ENCODE assay signal across 8 mouse cellular contexts in genomic region chr9:54916401-54916800, GRCm38 (mm10). TPM values are rescaled to one million over a fixed set of nuclear protein-coding genes. Genes with fewer than 3 reads are reported as not detected.
A peak's percentile ranks its signal among the peaks of the same experiment; 100 is the strongest.
DNase-seq lines count a peak whose midpoint lies in the region; ATAC-seq and TF ChIP-seq lines count a peak whose summit lies in the region.

No protein-coding gene starts in this region.

- no peak for DNase-seq in lung, postnatal 14 days
- DNase-seq in forebrain, embryonic 11.5 days (ENCODE audit: low spot score): no peak
- DNase-seq in left cerebral cortex, postnatal 14 days (ENCODE audit: low spot score in 2 of 2): no peak
- no peak for DNase-seq in spleen, postnatal 10 days (ENCODE audit: low spot score in 2 of 2)
- DNase-seq in left cerebral cortex, postnatal 36 days (ENCODE audit: low spot score in 2 of 2): no peak

- H3K4me1 ChIP-seq in lung, embryonic 16.5 days (replicated peaks; ENCODE audit: control insufficient read depth, insufficient read depth, low read length): peaks cover 11% of the 10 kb centered on the region
- no peaks in the 10 kb centered on the region; the same call in 1 of the 2 replicates for H3K4me1 ChIP-seq in forebrain, embryonic 11.5 days (replicated peaks; ENCODE audit: control insufficient read depth, insufficient read depth, low read length)
- H3K4me1 ChIP-seq in intestine, postnatal 0 days (replicated peaks; ENCODE audit: control insufficient read depth, insufficient read depth, low read length): peaks cover 3% of the 10 kb centered on the region; the same call in 1 of the 2 replicates
- no peaks in the 10 kb centered on the region for H3K4me1 ChIP-seq in stomach, embryonic 15.5 days

- no peaks in the 10 kb centered on the region for H3K27me3 ChIP-seq in lung, embryonic 16.5 days (ENCODE audit: control insufficient read depth, insufficient read depth, low read depth, low read length)
- no peaks in the 10 kb centered on the region for H3K27me3 ChIP-seq in forebrain, embryonic 11.5 days (ENCODE audit: control insufficient read depth, insufficient read depth, low read length)
- no peaks in the 10 kb centered on the region for H3K27me3 ChIP-seq in intestine, postnatal 0 days (replicated peaks; ENCODE audit: control insufficient read depth, insufficient read depth, low read length)
- no peaks in the 10 kb centered on the region for H3K27me3 ChIP-seq in stomach, embryonic 15.5 days (replicated peaks)

- TF ChIP-seq CTCF in intestine, postnatal 0 days (IDR thresholded peaks at IDR 0.05; ENCODE audit: low read depth): no peak

- 0 out of 2 replicates have a peak, but pooled peaks cover 2% of the 10 kb centered on the region for H3K9me3 ChIP-seq in lung, embryonic 16.5 days (ENCODE audit: control insufficient read depth, low read length)
- H3K9me3 ChIP-seq in forebrain, embryonic 11.5 days (ENCODE audit: control insufficient read depth, low read length): no peaks in the 10 kb centered on the region
- H3K9me3 ChIP-seq in intestine, postnatal 0 days (ENCODE audit: control insufficient read depth): no peaks in the 10 kb centered on the region
- H3K9me3 ChIP-seq in stomach, embryonic 15.5 days: no peaks in the 10 kb centered on the region

- H3K36me3 ChIP-seq in lung, embryonic 16.5 days (ENCODE audit: control insufficient read depth, insufficient read depth, low read length): peaks cover 4% of the 10 kb centered on the region
- H3K36me3 ChIP-seq in forebrain, embryonic 11.5 days (ENCODE audit: control insufficient read depth, insufficient read depth, low read length): no peaks in the 10 kb centered on the region
- peaks cover 3% of the 10 kb centered on the region; the same call in 1 of the 2 replicates for H3K36me3 ChIP-seq in intestine, postnatal 0 days (ENCODE audit: control insufficient read depth, insufficient read depth)
- no peaks in the 10 kb centered on the region for H3K36me3 ChIP-seq in stomach, embryonic 15.5 days

- WGBS in lung, embryonic 16.5 days: 66% methylated on average over 8 of the region's 8 CpGs
- 69% methylated on average over 8 of the region's 8 CpGs for WGBS in forebrain, embryonic 11.5 days
- 71% methylated on average over 8 of the region's 8 CpGs for WGBS in intestine, postnatal 0 days
- 72% methylated on average over 8 of the region's 8 CpGs for WGBS in stomach, embryonic 15.5 days

- H3K4me2 ChIP-seq in lung, embryonic 16.5 days (ENCODE audit: low read depth, low read length): peak overlapping the region; percentile 87
- no peak overlapping the region; the same call in 1 of the 2 replicates for H3K4me2 ChIP-seq in forebrain, embryonic 11.5 days (ENCODE audit: low read depth, low read length, severe bottlenecking)
- H3K4me2 ChIP-seq in intestine, postnatal 0 days (replicated peaks; ENCODE audit: low read depth): peak overlapping the region; percentile 96
- peak overlapping the region; percentile 91 for H3K4me2 ChIP-seq in stomach, embryonic 15.5 days

- H3K4me3 ChIP-seq in lung, embryonic 16.5 days (ENCODE audit: low read length): peak overlapping the region; percentile 75; the same call in 1 of the 2 replicates
- H3K4me3 ChIP-seq in forebrain, embryonic 11.5 days (ENCODE audit: low read depth, low read length): no peak overlapping the region
- H3K4me3 ChIP-seq in intestine, postnatal 0 days (ENCODE audit: low read depth, low read length): no peak overlapping the region
- peak overlapping the region; percentile 64; the same call in 1 of the 2 replicates for H3K4me3 ChIP-seq in stomach, embryonic 15.5 days (replicated peaks)

- no peak overlapping the region for H3K27ac ChIP-seq in lung, embryonic 16.5 days (ENCODE audit: low read length)
- no peak overlapping the region for H3K27ac ChIP-seq in forebrain, embryonic 11.5 days (ENCODE audit: low read depth, low read length)
- H3K27ac ChIP-seq in intestine, postnatal 0 days (ENCODE audit: low read depth, low read length): no peak overlapping the region
- H3K27ac ChIP-seq in stomach, embryonic 15.5 days: no peak overlapping the region

- intact Hi-C loops in left cerebral cortex, postnatal 14 days (cut with DNase I): loop anchor here (5.0 kb wide), 1 partner anchor 36 kb away; the partner anchor contains the start of genes AY074887 and Psma4
- intact Hi-C loops in left cerebral cortex, postnatal 36 days (cut with DNase I): loop anchor here (2.0 kb wide), 1 partner anchor 36 kb away; no protein-coding TSS in a partner anchor

- no peak for ATAC-seq in lung, embryonic 16.5 days (ENCODE audit: low read depth)
- ATAC-seq in forebrain, embryonic 11.5 days (replicated peaks; ENCODE audit: low FRiP score): peak; percentile 21; the same call in 1 of the 2 replicates
- no peak for ATAC-seq in intestine, postnatal 0 days
- ATAC-seq in stomach, embryonic 15.5 days (ENCODE audit: insufficient read depth, low FRiP score, low read depth): no peak

- no peak overlapping the region for H3K9ac ChIP-seq in lung, embryonic 16.5 days (ENCODE audit: low read length)
- H3K9ac ChIP-seq in forebrain, embryonic 11.5 days (ENCODE audit: low read length): no peak overlapping the region
- H3K9ac ChIP-seq in intestine, postnatal 0 days (ENCODE audit: low read depth, low read length): no peak overlapping the region
- no peak overlapping the region for H3K9ac ChIP-seq in stomach, embryonic 15.5 days

RNA-seq across cellular contexts. Expression of gene Hykk, which starts 0.7 kb away (rescaled TPM):
- polyA plus RNA-seq in lung, embryonic 16.5 days (2015; fragmentation: Nextera tagmentation; extraction: Ambion mirVana): 4.2 and 4.7 TPM in 2 replicates
- polyA plus RNA-seq in forebrain, embryonic 11.5 days (2014; fragmentation: Nextera tagmentation; extraction: Ambion mirVana): 4.2 and 4.6 TPM in 2 replicates
- 1.1 and 1.2 TPM in 2 replicates for polyA plus RNA-seq in intestine, postnatal 0 days (2015; fragmentation: Nextera tagmentation; extraction: Ambion mirVana)
- 3.7 and 3.8 TPM in 2 replicates for polyA plus RNA-seq in stomach, embryonic 15.5 days (2015; fragmentation: Nextera tagmentation; extraction: Ambion mirVana)
- 1 to 10 TPM; 1.3 TPM for total RNA-seq in left cerebral cortex, postnatal 14 days (2021)
- 1 to 10 TPM; 1.6 to 2.5 TPM for total RNA-seq in left cerebral cortex, postnatal 36 days (2021)

RNA-seq across cellular contexts. Expression of gene Psma4, which starts 34.2 kb away (rescaled TPM):
- polyA plus RNA-seq in lung, embryonic 16.5 days (2015; fragmentation: Nextera tagmentation; extraction: Ambion mirVana): 253 and 254 TPM in 2 replicates
- 300 and 313 TPM in 2 replicates for polyA plus RNA-seq in forebrain, embryonic 11.5 days (2014; fragmentation: Nextera tagmentation; extraction: Ambion mirVana)
- 239 and 257 TPM in 2 replicates for polyA plus RNA-seq in intestine, postnatal 0 days (2015; fragmentation: Nextera tagmentation; extraction: Ambion mirVana)
- 286 and 294 TPM in 2 replicates for polyA plus RNA-seq in stomach, embryonic 15.5 days (2015; fragmentation: Nextera tagmentation; extraction: Ambion mirVana)
- total RNA-seq in left cerebral cortex, postnatal 14 days (2021): 100 to 1,000 TPM; 124 to 135 TPM
- total RNA-seq in left cerebral cortex, postnatal 36 days (2021): 100 to 1,000 TPM; 115 to 118 TPM

RNA-seq across cellular contexts. Expression of gene AY074887, which starts 34.4 kb away (rescaled TPM):
- polyA plus RNA-seq in lung, embryonic 16.5 days (2015; fragmentation: Nextera tagmentation; extraction: Ambion mirVana): 0.58 and 0.62 TPM in 2 replicates
- polyA plus RNA-seq in forebrain, embryonic 11.5 days (2014; fragmentation: Nextera tagmentation; extraction: Ambion mirVana): 0.86 and 1.6 TPM in 2 replicates
- 0.41 and 0.47 TPM in 2 replicates for polyA plus RNA-seq in intestine, postnatal 0 days (2015; fragmentation: Nextera tagmentation; extraction: Ambion mirVana)
- polyA plus RNA-seq in stomach, embryonic 15.5 days (2015; fragmentation: Nextera tagmentation; extraction: Ambion mirVana): 0.48 and 0.77 TPM in 2 replicates
- not detected for total RNA-seq in left cerebral cortex, postnatal 14 days (2021)
- not detected for total RNA-seq in left cerebral cortex, postnatal 36 days (2021)

RNA-seq across cellular contexts. Expression of gene Ireb2, which starts 52.8 kb away (rescaled TPM):
- polyA plus RNA-seq in lung, embryonic 16.5 days (2015; fragmentation: Nextera tagmentation; extraction: Ambion mirVana): 29.7 and 32.1 TPM in 2 replicates
- polyA plus RNA-seq in forebrain, embryonic 11.5 days (2014; fragmentation: Nextera tagmentation; extraction: Ambion mirVana): 60.1 and 72.5 TPM in 2 replicates
- polyA plus RNA-seq in intestine, postnatal 0 days (2015; fragmentation: Nextera tagmentation; extraction: Ambion mirVana): 17.7 and 19.6 TPM in 2 replicates
- polyA plus RNA-seq in stomach, embryonic 15.5 days (2015; fragmentation: Nextera tagmentation; extraction: Ambion mirVana): 24.9 and 29.0 TPM in 2 replicates
- 10 to 100 TPM; 62.3 to 62.9 TPM for total RNA-seq in left cerebral cortex, postnatal 14 days (2021)
- total RNA-seq in left cerebral cortex, postnatal 36 days (2021): 10 to 100 TPM; 43.2 to 53.3 TPM

Comparison
In these comparisons a context has a peak if more than half of its experiments do, and no peak if none do; other contexts are left out.
1. H3K4me3 ChIP-seq: peak in lung, embryonic 16.5 days (single experiment) and stomach, embryonic 15.5 days (single experiment); none in forebrain, embryonic 11.5 days (single experiment) and intestine, postnatal 0 days (single experiment).